Mouse (Mus musculus) left cerebral cortex, postnatal 36 days (tissue): ENCODE measurements around the gene Plac9b. TPM values are rescaled to one million over a fixed set of nuclear protein-coding genes. Genes with fewer than 3 reads are reported as not detected.
"Not testable (repeated sequence)": the region's sequence is repeated elsewhere in the genome, so short reads cannot be mapped to it uniquely, and the experiment has no call there.

Source experiments
- DNase-seq, 2 experiments: peaks; one replicate each; pipeline ENCODE4 v3.0.0; 2021 to 2022; ENCODE audit warnings: low spot score in 2 of 2, mixed read lengths in 1 of 2
- intact Hi-C: fragments of 180-260 bp; cut with DNase I; formaldehyde crosslinking; loops from one replicate; pipeline ENCODE4 v1.15.1; 2025
- total RNA-seq, 2 experiments: library from RNA; stranded (reverse); gene quantifications; 2 replicates each; pipeline ENCODE4 v1.2.3; 2021

Gene Plac9b
- total RNA-seq, result 1 to 10 TPM; 6.3 to 9.0 TPM

- DNase-seq, intact Hi-C loops: not testable (repeated sequence)
Measured at GRCm38 (mm10) chr14:26182380-26182779, at the start of gene Plac9b. Plac9b (minus strand) TSS chr14:26182480.

GRCm38 (mm10) chr14:26216233-26217000, 34.1 kb upstream of the Plac9b start:
- DNase-seq, intact Hi-C loops: not testable (repeated sequence)

GRCm38 (mm10) chr14:26206926-26207247, 24.6 kb upstream of the Plac9b start, which contains the start of gene Tmem254b:
Tmem254b (minus strand) TSS chr14:26207041.
- DNase-seq, intact Hi-C loops: not testable (repeated sequence)

- intact Hi-C loops, DNase-seq: not testable (repeated sequence)
Measured at GRCm38 (mm10) chr14:26206197-26206925, 24.1 kb upstream of the Plac9b start.

GRCm38 (mm10) chr14:26197851-26198250, 15.6 kb upstream of the Plac9b start:
- DNase-seq, intact Hi-C loops: not testable (repeated sequence)

- intact Hi-C loops, DNase-seq: not testable (repeated sequence)
Measured at GRCm38 (mm10) chr14:26188361-26188760, 6.1 kb upstream of the Plac9b start.

GRCm38 (mm10) chr14:26186638-26187037, 4.4 kb upstream of the Plac9b start:
- intact Hi-C loops, DNase-seq: not testable (repeated sequence)

- intact Hi-C loops, DNase-seq: not testable (repeated sequence)
Measured at GRCm38 (mm10) chr14:26181660-26182059, 620 bp downstream of the Plac9b start.

GRCm38 (mm10) chr14:26175028-26175427, 7.3 kb downstream of the Plac9b start:
- intact Hi-C loops, DNase-seq: not testable (repeated sequence)

- DNase-seq, intact Hi-C loops: not testable (repeated sequence)
Measured at GRCm38 (mm10) chr14:26173955-26174354, 8.3 kb downstream of the Plac9b start.

- DNase-seq, result not testable (repeated sequence)
Measured at GRCm38 (mm10) chr14:26165266-26165665, 17.0 kb downstream of the Plac9b start.

GRCm38 (mm10) chr14:26162423-26162822, 19.9 kb downstream of the Plac9b start:
- intact Hi-C loops, DNase-seq: not testable (repeated sequence)

More at GRCm38 (mm10) chr14:26165266-26165665, 17.0 kb downstream of the Plac9b start:
- intact Hi-C loops, result not testable (repeated sequence)

GRCm38 (mm10) chr14:26161156-26161555, 21.1 kb downstream of the Plac9b start:
- intact Hi-C loops, DNase-seq: not testable (repeated sequence)

GRCm38 (mm10) chr14:26156032-26156431, 26.2 kb downstream of the Plac9b start:
- DNase-seq, intact Hi-C loops: not testable (repeated sequence)

GRCm38 (mm10) chr14:26147095-26147494, 35.2 kb downstream of the Plac9b start:
- DNase-seq, intact Hi-C loops: not testable (repeated sequence)

GRCm38 (mm10) chr14:26119095-26119494, 63.2 kb downstream of the Plac9b start:
- intact Hi-C loops, DNase-seq: not testable (repeated sequence)

GRCm38 (mm10) chr14:26118550-26119000, 63.7 kb downstream of the Plac9b start:
- DNase-seq, intact Hi-C loops: not testable (repeated sequence)

- DNase-seq, intact Hi-C loops: not testable (repeated sequence)
Measured at GRCm38 (mm10) chr14:26118150-26118549, 64.1 kb downstream of the Plac9b start, which contains the start of gene Duxbl2. Duxbl2 (plus strand) TSS chr14:26118349.
